Mouse (Mus musculus) bone marrow macrophage, adult 2 months (primary cell): ENCODE measurements at regions not wholly inside any gene's neighbourhood (a gene's known extent, or its start where the extent isn't known, plus 50 kb on each side); places are given as distances from the start of the nearest gene placed in this dataset.

Source experiments
- CTCF ChIP-seq: IDR thresholded peaks from 2 replicates; pipeline ENCODE4 v1.5.1; 2012; ENCODE audit warnings: low read depth, mild to moderate bottlenecking, low read length, moderate library complexity
- POLR2A ChIP-seq: IDR thresholded peaks from 2 replicates; pipeline ENCODE4 v1.6.1; 2012; ENCODE audit warnings: mild to moderate bottlenecking, low read depth, low read length, borderline replicate concordance

DNA sequence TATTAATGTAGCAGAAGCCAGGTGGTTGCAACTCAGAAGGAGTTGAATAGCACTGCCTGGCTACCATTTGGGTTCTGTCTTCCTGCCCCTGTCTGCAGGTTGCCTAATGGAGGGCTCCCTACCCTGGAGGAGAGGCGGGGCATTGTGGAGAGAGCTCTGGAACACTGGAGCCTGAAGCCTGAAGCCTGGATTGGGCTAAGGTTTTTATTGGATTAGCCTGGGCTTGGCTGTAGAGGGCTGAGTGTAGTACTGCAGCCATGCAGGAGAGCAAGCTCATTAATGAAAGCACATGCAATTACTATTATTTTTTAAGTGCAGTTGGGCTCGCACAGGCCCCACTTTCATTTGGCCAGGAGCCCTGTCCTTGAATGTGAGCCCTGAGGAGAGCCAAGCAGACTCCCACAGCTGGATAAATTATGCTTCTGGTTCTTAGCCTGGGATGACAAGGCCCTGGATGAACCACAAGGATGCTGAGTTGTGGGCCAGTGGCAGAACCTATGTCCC lies 145.1 kb downstream of the Abhd5 start:
- TF ChIP-seq POLR2A (no peak), CTCF (no peak)
